Mouse (Mus musculus): ENCODE measurements around the gene Adam15.

The Adam15 gene

GRCm38 (mm10) chr3:89351271-89351670 is 1.5 kb upstream of the Adam15 start:
- no peak for DNase-seq (ENCODE audit: low read depth, low spot score)

- DNase-seq (ENCODE audit: low read depth, low spot score), result peak; percentile 63
Measured at GRCm38 (mm10) chr3:89348911-89349868, 606 bp downstream of the Adam15 start.

- DNase-seq (ENCODE audit: low read depth, low spot score), result no peak
Measured at GRCm38 (mm10) chr3:89347916-89348315, 1.9 kb downstream of the Adam15 start.

- DNase-seq (ENCODE audit: low read depth, low spot score), result no peak
Measured at GRCm38 (mm10) chr3:89346815-89347540, 2.8 kb downstream of the Adam15 start.

- DNase-seq (ENCODE audit: low read depth, low spot score), result no peak
Measured at GRCm38 (mm10) chr3:89343279-89343678, 6.5 kb downstream of the Adam15 start.

- no peak for DNase-seq (ENCODE audit: low read depth, low spot score)
Measured at GRCm38 (mm10) chr3:89341794-89342193, 8.0 kb downstream of the Adam15 start.

GRCm38 (mm10) chr3:89340465-89340864 is 9.3 kb downstream of the Adam15 start:
- DNase-seq (ENCODE audit: low read depth, low spot score), result peak; percentile 92

- peak; percentile 89 for DNase-seq (ENCODE audit: low read depth, low spot score)
Measured at GRCm38 (mm10) chr3:89339416-89339815, 10.4 kb downstream of the Adam15 start.

GRCm38 (mm10) chr3:89337721-89338578 is 11.8 kb downstream of the Adam15 start, which contains the start of gene Efna4:
Efna4 (minus strand) TSS chr3:89338028.
- peak; percentile 88 for DNase-seq (ENCODE audit: low read depth, low spot score)

- DNase-seq (ENCODE audit: low read depth, low spot score), result no peak
Measured at GRCm38 (mm10) chr3:89337062-89337720, 12.6 kb downstream of the Adam15 start.

- no peak for DNase-seq (ENCODE audit: low read depth, low spot score)
Measured at GRCm38 (mm10) chr3:89336529-89336928, 13.3 kb downstream of the Adam15 start.

GRCm38 (mm10) chr3:89333053-89333452 is 16.7 kb downstream of the Adam15 start:
- DNase-seq (ENCODE audit: low read depth, low spot score), result no peak

GRCm38 (mm10) chr3:89332476-89332875 is 17.3 kb downstream of the Adam15 start:
- DNase-seq (ENCODE audit: low read depth, low spot score), result no peak

- DNase-seq (ENCODE audit: low read depth, low spot score), result no peak
Measured at GRCm38 (mm10) chr3:89332013-89332412, 17.8 kb downstream of the Adam15 start.

- DNase-seq (ENCODE audit: low read depth, low spot score), result no peak
Measured at GRCm38 (mm10) chr3:89331561-89331960, 18.2 kb downstream of the Adam15 start.

- DNase-seq (ENCODE audit: low read depth, low spot score), result no peak
Measured at GRCm38 (mm10) chr3:89330948-89331347, 18.8 kb downstream of the Adam15 start.

GRCm38 (mm10) chr3:89330346-89330745 is 19.4 kb downstream of the Adam15 start:
- no peak for DNase-seq (ENCODE audit: low read depth, low spot score)

GRCm38 (mm10) chr3:89328623-89329022 is 21.2 kb downstream of the Adam15 start:
- peak; percentile 79 for DNase-seq (ENCODE audit: low read depth, low spot score)

GRCm38 (mm10) chr3:89327371-89327870 is 22.4 kb downstream of the Adam15 start:
- DNase-seq (ENCODE audit: low read depth, low spot score), result peak; percentile 74

GRCm38 (mm10) chr3:89325882-89326281 is 23.9 kb downstream of the Adam15 start:
- no peak for DNase-seq (ENCODE audit: low read depth, low spot score)

Data from ES-CJ7 (cell line).